Mouse (Mus musculus) limb, embryonic 14.5 days (tissue): ENCODE results near the gene Pfn1. TPM values are rescaled to one million over a fixed set of nuclear protein-coding genes. Genes with fewer than 3 reads are reported as not detected.

Experiments
- ATAC-seq: fragments of 200-750 bp; cut with Nextera tagmentation; 2 replicates; pipeline ENCODE4 v1.8.0; 2017; ENCODE audit warnings: low read depth, moderate number of reproducible peaks, moderate TSS enrichment; ENCODE audit not compliant: low FRiP score
- DNase-seq: peaks from one replicate; pipeline ENCODE4 v3.0.0-alpha.2; 2015; ENCODE audit warnings: low spot score
- H3K27ac ChIP-seq: fragments of 300-500 bp; sonication (generic); replicated peaks from 2 replicates; pipeline ENCODE4 v1.5.1; 2014; ENCODE audit warnings: low read depth, mild to moderate bottlenecking, low read length, moderate library complexity, mixed read lengths
- H3K27me3 ChIP-seq: fragments of 300-500 bp; sonication (generic); 2 replicates; pipeline ENCODE4 v1.6.1; 2014; ENCODE audit warnings: low read length, mixed read lengths; ENCODE audit not compliant: control insufficient read depth, insufficient read depth
- H3K36me3 ChIP-seq: fragments of 300-500 bp; sonication (generic); 2 replicates; pipeline ENCODE4 v1.6.1; 2014; ENCODE audit warnings: mild to moderate bottlenecking, low read length, moderate library complexity, mixed read lengths; ENCODE audit not compliant: control insufficient read depth, insufficient read depth
- H3K4me1 ChIP-seq: fragments of 300-500 bp; sonication (generic); 2 replicates; pipeline ENCODE4 v1.6.1; 2014; ENCODE audit warnings: antibody characterized with exemption, low read length, mixed read lengths; ENCODE audit not compliant: control insufficient read depth, insufficient read depth
- H3K4me2 ChIP-seq: fragments of 300-500 bp; sonication (generic); replicated peaks from 2 replicates; pipeline ENCODE4 v1.6.1; 2014; ENCODE audit warnings: low read depth, mild to moderate bottlenecking, low read length, moderate library complexity; ENCODE audit not compliant: severe bottlenecking
- H3K4me3 ChIP-seq: fragments of 300-500 bp; sonication (generic); replicated peaks from 2 replicates; pipeline ENCODE4 v1.5.1; 2014; ENCODE audit warnings: low read length
- H3K9ac ChIP-seq: fragments of 300-500 bp; sonication (generic); 2 replicates; pipeline ENCODE4 v1.6.1; 2014; ENCODE audit warnings: mild to moderate bottlenecking, low read depth, low read length, moderate library complexity; ENCODE audit not compliant: severe bottlenecking
- H3K9me3 ChIP-seq: fragments of 300-500 bp; sonication (generic); 2 replicates; pipeline ENCODE4 v1.6.1; 2016; ENCODE audit warnings: low read length; ENCODE audit not compliant: control insufficient read depth
- POLR2A ChIP-seq: fragments of 200-500 bp; IDR thresholded peaks from 2 replicates; pipeline ENCODE4 v1.8.0; 2012; ENCODE audit warnings: inconsistent platforms, mild to moderate bottlenecking, moderate library complexity, borderline replicate concordance; ENCODE audit not compliant: insufficient read depth, insufficient read length; ENCODE audit errors: extremely low read depth
- WGBS: fragments of 180-500 bp; shearing (Covaris S2); extraction: QIAGEN DNeasy Blood & Tissue Kit; methylation state at CpG from one replicate; pipeline ENCODE4 v1.1.7; 2014; 5-methylcytosine and 5-hydroxymethylcytosine counted together
- polyA plus RNA-seq, 2 experiments: library from polyadenylated mRNA; depleted of rRNA in 1 of 2; stranded (reverse) in 1 of 2; unstranded in 1 of 2; fragments of >200 nt; fragmentation: Nextera tagmentation in 1 of 2; extraction: Ambion mirVana in 1 of 2; gene quantifications; 2 replicates each; pipeline versions ENCODE4 v1.2.1 to v1.2.3; 2012 to 2014

The Pfn1 gene
- polyA plus RNA-seq, 2 experiments, result 946 to 1,675 TPM

- no peak overlapping the region for H3K9ac ChIP-seq
- no peaks in the 10 kb centered on the region for H3K4me1 ChIP-seq
- H3K9me3 ChIP-seq, result no peaks in the 10 kb centered on the region
- H3K36me3 ChIP-seq, result peaks cover 73% of the 10 kb centered on the region
- 58% methylated on average over 14 of the region's 14 CpGs for WGBS
- no peak for TF ChIP-seq POLR2A
- no peak overlapping the region for H3K27ac ChIP-seq
- ATAC-seq (no peak), DNase-seq (peak; percentile 72)
- H3K27me3 ChIP-seq, result no peaks in the 10 kb centered on the region
- no peak overlapping the region for H3K4me2 ChIP-seq
- no peak overlapping the region for H3K4me3 ChIP-seq
These were observed 49.3 kb downstream of the Pfn1 start for GRCm38 (mm10) chr11:70605024-70605566.

Other genes with a start within 250 kb of the Pfn1 start
- gene Pelp1, start 244.6 kb downstream of the Pfn1 start, polyA plus RNA-seq (2012; rRNA removed), result 37.1 and 45.2 TPM in 2 replicates
- gene Pelp1, start 244.6 kb downstream of the Pfn1 start, polyA plus RNA-seq (2014; fragmentation: Nextera tagmentation; extraction: Ambion mirVana), result 34.8 and 38.1 TPM in 2 replicates
- gene Arrb2, start 222.0 kb downstream of the Pfn1 start, polyA plus RNA-seq (2012; rRNA removed), result 48.7 and 53.6 TPM in 2 replicates
- 18.5 and 21.5 TPM in 2 replicates for gene Arrb2, start 222.0 kb downstream of the Pfn1 start, polyA plus RNA-seq (2014; fragmentation: Nextera tagmentation; extraction: Ambion mirVana)
- gene Med11, start 202.7 kb downstream of the Pfn1 start, polyA plus RNA-seq (2012; rRNA removed), result 27.6 and 32.4 TPM in 2 replicates
- 44.8 and 47.4 TPM in 2 replicates for gene Med11, start 202.7 kb downstream of the Pfn1 start, polyA plus RNA-seq (2014; fragmentation: Nextera tagmentation; extraction: Ambion mirVana)
- gene Zmynd15, start 195.2 kb downstream of the Pfn1 start, polyA plus RNA-seq (2012; rRNA removed), result 1.1 and 1.4 TPM in 2 replicates
- gene Zmynd15, start 195.2 kb downstream of the Pfn1 start, polyA plus RNA-seq (2014; fragmentation: Nextera tagmentation; extraction: Ambion mirVana), result 0.46 and 0.92 TPM in 2 replicates
- 4.4 and 5.9 TPM in 2 replicates for gene Cxcl16, start 194.7 kb downstream of the Pfn1 start, polyA plus RNA-seq (2012; rRNA removed)
- gene Cxcl16, start 194.7 kb downstream of the Pfn1 start, polyA plus RNA-seq (2014; fragmentation: Nextera tagmentation; extraction: Ambion mirVana), result 4.3 and 6.3 TPM in 2 replicates
- gene Tm4sf5, start 149.4 kb downstream of the Pfn1 start, polyA plus RNA-seq (2012; rRNA removed), result 0.29 and 0.50 TPM in 2 replicates
- gene Tm4sf5, start 149.4 kb downstream of the Pfn1 start, polyA plus RNA-seq (2014; fragmentation: Nextera tagmentation; extraction: Ambion mirVana), result 0.33 and 0.95 TPM in 2 replicates
- gene Vmo1, start 140.0 kb downstream of the Pfn1 start, polyA plus RNA-seq (2012; rRNA removed), result 0.14 TPM in 1 of 2 replicates, not detected in the other
- gene Vmo1, start 140.0 kb downstream of the Pfn1 start, polyA plus RNA-seq (2014; fragmentation: Nextera tagmentation; extraction: Ambion mirVana), result 0.30 TPM in 1 of 2 replicates, not detected in the other
- 0.24 and 0.36 TPM in 2 replicates for gene Gltpd2, start 135.4 kb downstream of the Pfn1 start, polyA plus RNA-seq (2012; rRNA removed)
- 0.54 and 0.73 TPM in 2 replicates for gene Gltpd2, start 135.4 kb downstream of the Pfn1 start, polyA plus RNA-seq (2014; fragmentation: Nextera tagmentation; extraction: Ambion mirVana)
- 421 and 423 TPM in 2 replicates for gene Psmb6, start 129.3 kb downstream of the Pfn1 start, polyA plus RNA-seq (2012; rRNA removed)
- 755 and 779 TPM in 2 replicates for gene Psmb6, start 129.3 kb downstream of the Pfn1 start, polyA plus RNA-seq (2014; fragmentation: Nextera tagmentation; extraction: Ambion mirVana)
- 1.2 TPM in 1 of 2 replicates, not detected in the other for gene Gm40193, start 121.7 kb downstream of the Pfn1 start, polyA plus RNA-seq (2012; rRNA removed)
- gene Gm40193, start 121.7 kb downstream of the Pfn1 start, polyA plus RNA-seq (2014; fragmentation: Nextera tagmentation; extraction: Ambion mirVana), result not detected in 2 replicates
- gene Pld2, start 114.6 kb downstream of the Pfn1 start, polyA plus RNA-seq (2012; rRNA removed), result 18.9 and 22.6 TPM in 2 replicates
- 5.8 and 7.5 TPM in 2 replicates for gene Pld2, start 114.6 kb downstream of the Pfn1 start, polyA plus RNA-seq (2014; fragmentation: Nextera tagmentation; extraction: Ambion mirVana)
- 91.2 and 114 TPM in 2 replicates for gene Mink1, start 91.8 kb downstream of the Pfn1 start, polyA plus RNA-seq (2012; rRNA removed)
- gene Mink1, start 91.8 kb downstream of the Pfn1 start, polyA plus RNA-seq (2014; fragmentation: Nextera tagmentation; extraction: Ambion mirVana), result 19.8 and 23.0 TPM in 2 replicates
- not detected in 2 replicates for gene 4930544D05Rik, start 38.8 kb downstream of the Pfn1 start, polyA plus RNA-seq (2012; rRNA removed)
- not detected in 2 replicates for gene 4930544D05Rik, start 38.8 kb downstream of the Pfn1 start, polyA plus RNA-seq (2014; fragmentation: Nextera tagmentation; extraction: Ambion mirVana)
- 0.13 and 0.20 TPM in 2 replicates for gene Chrne, start 35.4 kb downstream of the Pfn1 start, polyA plus RNA-seq (2012; rRNA removed)
- 0.43 TPM in 1 of 2 replicates, not detected in the other for gene Chrne, start 35.4 kb downstream of the Pfn1 start, polyA plus RNA-seq (2014; fragmentation: Nextera tagmentation; extraction: Ambion mirVana)
- 0.47 and 0.69 TPM in 2 replicates for gene Gp1ba, start 15.5 kb downstream of the Pfn1 start, polyA plus RNA-seq (2012; rRNA removed)
- gene Gp1ba, start 15.5 kb downstream of the Pfn1 start, polyA plus RNA-seq (2014; fragmentation: Nextera tagmentation; extraction: Ambion mirVana), result 0.48 and 0.56 TPM in 2 replicates
- 96.3 and 110 TPM in 2 replicates for gene Rnf167, start 7.4 kb downstream of the Pfn1 start, polyA plus RNA-seq (2012; rRNA removed)
- gene Rnf167, start 7.4 kb downstream of the Pfn1 start, polyA plus RNA-seq (2014; fragmentation: Nextera tagmentation; extraction: Ambion mirVana), result 109 and 119 TPM in 2 replicates
- gene Slc25a11, start 7.2 kb downstream of the Pfn1 start, polyA plus RNA-seq (2012; rRNA removed), result 134 and 150 TPM in 2 replicates
- gene Slc25a11, start 7.2 kb downstream of the Pfn1 start, polyA plus RNA-seq (2014; fragmentation: Nextera tagmentation; extraction: Ambion mirVana), result 159 and 163 TPM in 2 replicates
- gene Eno3, start 2.6 kb upstream of the Pfn1 start, polyA plus RNA-seq (2012; rRNA removed), result 75.3 and 84.6 TPM in 2 replicates
- 60.3 and 89.9 TPM in 2 replicates for gene Eno3, start 2.6 kb upstream of the Pfn1 start, polyA plus RNA-seq (2014; fragmentation: Nextera tagmentation; extraction: Ambion mirVana)
- gene Spag7, start 14.8 kb upstream of the Pfn1 start, polyA plus RNA-seq (2012; rRNA removed), result 63.3 and 93.7 TPM in 2 replicates
- 97.0 and 98.1 TPM in 2 replicates for gene Spag7, start 14.8 kb upstream of the Pfn1 start, polyA plus RNA-seq (2014; fragmentation: Nextera tagmentation; extraction: Ambion mirVana)
- gene Camta2, start 33.5 kb upstream of the Pfn1 start, polyA plus RNA-seq (2012; rRNA removed), result 20.3 and 26.6 TPM in 2 replicates
- gene Camta2, start 33.5 kb upstream of the Pfn1 start, polyA plus RNA-seq (2014; fragmentation: Nextera tagmentation; extraction: Ambion mirVana), result 14.4 and 16.6 TPM in 2 replicates
- 1.3 TPM in 2 replicates for gene Inca1, start 45.5 kb upstream of the Pfn1 start, polyA plus RNA-seq (2012; rRNA removed)
- gene Inca1, start 45.5 kb upstream of the Pfn1 start, polyA plus RNA-seq (2014; fragmentation: Nextera tagmentation; extraction: Ambion mirVana), result 0.81 and 0.93 TPM in 2 replicates
- 41.1 and 45.8 TPM in 2 replicates for gene Kif1c, start 45.9 kb upstream of the Pfn1 start, polyA plus RNA-seq (2012; rRNA removed)
- gene Kif1c, start 45.9 kb upstream of the Pfn1 start, polyA plus RNA-seq (2014; fragmentation: Nextera tagmentation; extraction: Ambion mirVana), result 14.6 and 16.2 TPM in 2 replicates
- 2.5 and 4.4 TPM in 2 replicates for gene Zfp3, start 109.6 kb upstream of the Pfn1 start, polyA plus RNA-seq (2012; rRNA removed)
- gene Zfp3, start 109.6 kb upstream of the Pfn1 start, polyA plus RNA-seq (2014; fragmentation: Nextera tagmentation; extraction: Ambion mirVana), result 5.9 and 7.3 TPM in 2 replicates
- 0.05 and 0.13 TPM in 2 replicates for gene Scimp, start 157.9 kb upstream of the Pfn1 start, polyA plus RNA-seq (2012; rRNA removed)
- 0.40 and 0.62 TPM in 2 replicates for gene Scimp, start 157.9 kb upstream of the Pfn1 start, polyA plus RNA-seq (2014; fragmentation: Nextera tagmentation; extraction: Ambion mirVana)
- gene Rabep1, start 190.1 kb upstream of the Pfn1 start, polyA plus RNA-seq (2012; rRNA removed), result 8.3 and 11.0 TPM in 2 replicates
- 29.5 and 33.3 TPM in 2 replicates for gene Rabep1, start 190.1 kb upstream of the Pfn1 start, polyA plus RNA-seq (2014; fragmentation: Nextera tagmentation; extraction: Ambion mirVana)